Comparison of ENCODE assay signal across 10 mouse cellular contexts in genomic region chr10:59947296-59948073, GRCm38 (mm10). TPM values are rescaled to one million over a fixed set of nuclear protein-coding genes. Genes with fewer than 3 reads are reported as not detected.
DNase-seq lines count a peak whose midpoint lies in the region; ATAC-seq and TF ChIP-seq lines count a peak whose summit lies in the region.
"Had no signal": no experiment of that assay in that cellular context is flagged by ENCODE, and none has a peak within 500 bp of the region (broad histone marks: within the 10 kb centered on the region; RNA-seq: fewer than 3 reads in every experiment).

No protein-coding gene starts in this region.

- no peak for TF ChIP-seq CTCF in cerebellum, adult 2 months (IDR thresholded peaks at IDR 0.05; ENCODE audit: borderline replicate concordance, insufficient read depth, low read depth, low read length)

- H3K9ac ChIP-seq in kidney, embryonic 15.5 days = no peak overlapping the region
- H3K9ac ChIP-seq in heart, embryonic 13.5 days = no peak overlapping the region

- H3K4me3 ChIP-seq in kidney, embryonic 15.5 days (replicated peaks) = no peak overlapping the region
- H3K4me3 ChIP-seq in heart, embryonic 13.5 days = no peak overlapping the region
- no peak overlapping the region for H3K4me3 ChIP-seq in cerebellum, adult 2 months (replicated peaks; ENCODE audit: insufficient read depth, low read depth, low read length)

- H3K4me1 ChIP-seq in kidney, embryonic 15.5 days = peaks cover 51% of the 10 kb centered on the region
- H3K4me1 ChIP-seq in heart, embryonic 13.5 days = peaks cover 47% of the 10 kb centered on the region
- H3K4me1 ChIP-seq in cerebellum, adult 2 months (ENCODE audit: control insufficient read depth, insufficient read depth, low read length) = peaks cover 18% of the 10 kb centered on the region

- no peaks in the 10 kb centered on the region for H3K27me3 ChIP-seq in kidney, embryonic 15.5 days
- no peaks in the 10 kb centered on the region for H3K27me3 ChIP-seq in heart, embryonic 13.5 days (replicated peaks)
- no peaks in the 10 kb centered on the region for H3K27me3 ChIP-seq in cerebellum, adult 2 months (ENCODE audit: control insufficient read depth, insufficient read depth, low read length)
- H3K27me3 ChIP-seq: Patski had no signal

- H3K4me2 ChIP-seq in kidney, embryonic 15.5 days = no peak overlapping the region
- H3K4me2 ChIP-seq in heart, embryonic 13.5 days = no peak overlapping the region

- no peak for DNase-seq in kidney, adult 11 months
- peak; percentile 34 for DNase-seq in T-cell, adult 2 months (ENCODE audit: low spot score)
- DNase-seq in lung, postnatal 36 days = peak; percentile 66
- DNase-seq in urinary bladder, postnatal 36 days (ENCODE audit: low spot score in 2 of 2) = no peak
- no peak for DNase-seq in cerebellum, adult 2 months
- DNase-seq in embryo, embryonic 11 days = no peak
- DNase-seq: kidney, adult 18-20 months had no signal

- TF ChIP-seq POLR2A in cerebellum, adult 2 months (IDR thresholded peaks at IDR 0.05; ENCODE audit: borderline replicate concordance, insufficient read depth, low read length) = no peak

- no peak for ATAC-seq in kidney, embryonic 15.5 days (replicated peaks; ENCODE audit: low FRiP score)
- ATAC-seq in heart, embryonic 13.5 days (ENCODE audit: extremely low read depth, insufficient number of reproducible peaks, low FRiP score, low TSS enrichment) = no peak
- ATAC-seq: Patski had no signal

- H3K36me3 ChIP-seq in kidney, embryonic 15.5 days = no peaks in the 10 kb centered on the region; the same call in 1 of the 2 replicates
- H3K36me3 ChIP-seq in heart, embryonic 13.5 days = 0 out of 2 replicates have a peak, but pooled peaks cover 4% of the 10 kb centered on the region

- H3K27ac ChIP-seq in kidney, embryonic 15.5 days = peak overlapping the region; percentile 6; the same call in 1 of the 2 replicates
- H3K27ac ChIP-seq in heart, embryonic 13.5 days (replicated peaks) = peak overlapping the region; percentile 66
- H3K27ac ChIP-seq in cerebellum, adult 2 months (ENCODE audit: insufficient read depth, low read length) = no peak overlapping the region

- 58% methylated on average over 7 of the region's 7 CpGs for WGBS in kidney, embryonic 15.5 days
- WGBS in heart, embryonic 13.5 days = 50% methylated on average over 7 of the region's 7 CpGs
- WGBS in cerebellum, adult 2 months = 54% methylated on average over 7 of the region's 7 CpGs

- no peaks in the 10 kb centered on the region for H3K9me3 ChIP-seq in kidney, embryonic 15.5 days (replicated peaks)
- no peaks in the 10 kb centered on the region for H3K9me3 ChIP-seq in heart, embryonic 13.5 days

RNA-seq across cellular contexts. Expression of gene Ddit4, which starts 4.1 kb away (rescaled TPM):
- 31.0 and 36.3 TPM in 2 replicates for polyA plus RNA-seq in kidney, embryonic 15.5 days (2015; fragmentation: Nextera tagmentation; extraction: Ambion mirVana)
- polyA plus RNA-seq in heart, embryonic 13.5 days (2015; fragmentation: Nextera tagmentation; extraction: Ambion mirVana) = 19.7 and 24.5 TPM in 2 replicates
- polyA plus RNA-seq in cerebellum, adult 2 months (2012; rRNA removed) = 48.3 and 53.9 TPM in 2 replicates

RNA-seq across cellular contexts. Expression of gene Ascc1, which starts 55.1 kb away (rescaled TPM):
- polyA plus RNA-seq in kidney, embryonic 15.5 days (2015; fragmentation: Nextera tagmentation; extraction: Ambion mirVana) = 48.7 and 50.6 TPM in 2 replicates
- polyA plus RNA-seq in heart, embryonic 13.5 days (2015; fragmentation: Nextera tagmentation; extraction: Ambion mirVana) = 33.8 and 37.9 TPM in 2 replicates
- 25.4 and 28.8 TPM in 2 replicates for polyA plus RNA-seq in cerebellum, adult 2 months (2012; rRNA removed)

RNA-seq across cellular contexts. Expression of gene Anapc16, which starts 55.5 kb away (rescaled TPM):
- 102 and 107 TPM in 2 replicates for polyA plus RNA-seq in kidney, embryonic 15.5 days (2015; fragmentation: Nextera tagmentation; extraction: Ambion mirVana)
- 84.7 and 93.3 TPM in 2 replicates for polyA plus RNA-seq in heart, embryonic 13.5 days (2015; fragmentation: Nextera tagmentation; extraction: Ambion mirVana)
- polyA plus RNA-seq in cerebellum, adult 2 months (2012; rRNA removed) = 93.2 and 95.5 TPM in 2 replicates

Comparison
In these comparisons a context has a peak if more than half of its experiments do, and no peak if none do; other contexts are left out.
1. DNase-seq: peak in T-cell, adult 2 months (single experiment) and lung, postnatal 36 days (single experiment); none in kidney, adult 11 months (single experiment), urinary bladder, postnatal 36 days (0 of 2), cerebellum, adult 2 months (0 of 2) and embryo, embryonic 11 days (single experiment).